Mouse (Mus musculus) adipocyte (in vitro differentiated cells): Measurements from ENCODE around the gene Nos3.
A peak's percentile ranks its signal among the peaks of the same experiment; 100 is the strongest.

ENCODE experiments used
- DNase-seq: peaks from one replicate; pipeline ENCODE4 v3.0.0-alpha.2; 2016; ENCODE audit warnings: low spot score

Gene Nos3

GRCm38 (mm10) chr5:24344477-24345051 is 20.0 kb upstream of the Nos3 start:
- DNase-seq: no peak

GRCm38 (mm10) chr5:24346313-24346712 is 18.3 kb upstream of the Nos3 start:
- DNase-seq: no peak

- DNase-seq: no peak
Observed at GRCm38 (mm10) chr5:24347186-24347875, 17.3 kb upstream of the Nos3 start.

GRCm38 (mm10) chr5:24348128-24348527 is 16.5 kb upstream of the Nos3 start:
- DNase-seq: no peak

- no peak for DNase-seq
Observed at GRCm38 (mm10) chr5:24348546-24348945, 16.1 kb upstream of the Nos3 start.

GRCm38 (mm10) chr5:24350073-24350472 is 14.5 kb upstream of the Nos3 start:
- peak; percentile 38 for DNase-seq

- no peak for DNase-seq
Observed at GRCm38 (mm10) chr5:24350531-24351250, 13.9 kb upstream of the Nos3 start.

- DNase-seq: no peak
Observed at GRCm38 (mm10) chr5:24351278-24351677, 13.3 kb upstream of the Nos3 start, which contains the start of gene Kcnh2. TSS of gene Kcnh2 (minus strand) at chr5:24351604.

- DNase-seq: no peak
Observed at GRCm38 (mm10) chr5:24351701-24352171, 12.9 kb upstream of the Nos3 start.

- no peak for DNase-seq
Observed at GRCm38 (mm10) chr5:24352251-24352859, 12.3 kb upstream of the Nos3 start.

- DNase-seq: no peak
Observed at GRCm38 (mm10) chr5:24353327-24353726, 11.3 kb upstream of the Nos3 start.

GRCm38 (mm10) chr5:24356764-24357163 is 7.8 kb upstream of the Nos3 start:
- no peak for DNase-seq

GRCm38 (mm10) chr5:24357461-24357860 is 7.1 kb upstream of the Nos3 start:
- DNase-seq: peak; percentile 91

GRCm38 (mm10) chr5:24360792-24361454 is 3.7 kb upstream of the Nos3 start:
- DNase-seq: peak; percentile 91

- DNase-seq: no peak
Observed at GRCm38 (mm10) chr5:24363467-24363866, 1.1 kb upstream of the Nos3 start.

GRCm38 (mm10) chr5:24364061-24364460 is 549 bp upstream of the Nos3 start:
- no peak for DNase-seq

- DNase-seq: peak; percentile 90
Observed at GRCm38 (mm10) chr5:24364963-24365362, 353 bp downstream of the Nos3 start.

- DNase-seq: no peak
Observed at GRCm38 (mm10) chr5:24365528-24365927, 918 bp downstream of the Nos3 start.

- no peak for DNase-seq
Observed at GRCm38 (mm10) chr5:24366426-24366825, 1.8 kb downstream of the Nos3 start.

- DNase-seq: no peak
Observed at GRCm38 (mm10) chr5:24369767-24370166, 5.2 kb downstream of the Nos3 start.

GRCm38 (mm10) chr5:24373807-24374206 is 9.2 kb downstream of the Nos3 start:
- DNase-seq: no peak

GRCm38 (mm10) chr5:24374216-24374615 is 9.6 kb downstream of the Nos3 start:
- peak; percentile 54 for DNase-seq
